Mouse (Mus musculus): ENCODE measurements around the gene Crip2. TPM values are rescaled to one million over a fixed set of nuclear protein-coding genes. Genes with fewer than 3 reads are reported as not detected.

The Crip2 gene
- total RNA-seq, 2 experiments from 2014 or later, result 51.8 to 52.5 TPM

- peak; percentile 61 to 68 for DNase-seq
Measured at GRCm38 (mm10) chr12:113181020-113181419, 41.0 kb downstream of the Crip2 start.

- DNase-seq, result peak; percentile 24 to 30
Measured at GRCm38 (mm10) chr12:113184945-113185344, 44.9 kb downstream of the Crip2 start.

- peak; percentile 47 to 64 for DNase-seq
Measured at GRCm38 (mm10) chr12:113185442-113186291, 45.6 kb downstream of the Crip2 start, which contains the start of gene Tmem121. Gene Tmem121, plus strand, starts transcription at chr12:113185930.

- DNase-seq, result no peak
Measured at GRCm38 (mm10) chr12:113186326-113187010, 46.4 kb downstream of the Crip2 start.

DNA sequence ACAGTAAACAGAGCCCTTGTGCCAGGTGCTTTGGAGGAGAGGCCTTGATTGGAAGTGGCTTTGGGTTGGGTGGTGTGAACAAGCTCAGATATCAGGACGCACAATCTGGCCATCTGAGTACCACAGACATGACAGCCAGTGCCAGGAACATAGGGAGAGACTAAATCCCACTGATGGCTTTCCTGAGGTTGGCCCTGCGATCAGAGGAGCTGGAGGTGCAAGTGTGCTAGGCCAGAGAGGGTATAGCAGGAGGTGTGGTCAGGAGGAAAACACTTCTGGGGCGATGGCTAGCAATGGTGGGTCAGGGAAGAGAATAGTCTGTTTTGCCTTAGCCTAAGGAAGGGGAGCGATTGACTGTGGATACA lies 47.0 kb downstream of the Crip2 start:
- no peak for DNase-seq

- peak; percentile 86 to 90 for DNase-seq
Measured at GRCm38 (mm10) chr12:113187584-113188295, 47.7 kb downstream of the Crip2 start.

DNA sequence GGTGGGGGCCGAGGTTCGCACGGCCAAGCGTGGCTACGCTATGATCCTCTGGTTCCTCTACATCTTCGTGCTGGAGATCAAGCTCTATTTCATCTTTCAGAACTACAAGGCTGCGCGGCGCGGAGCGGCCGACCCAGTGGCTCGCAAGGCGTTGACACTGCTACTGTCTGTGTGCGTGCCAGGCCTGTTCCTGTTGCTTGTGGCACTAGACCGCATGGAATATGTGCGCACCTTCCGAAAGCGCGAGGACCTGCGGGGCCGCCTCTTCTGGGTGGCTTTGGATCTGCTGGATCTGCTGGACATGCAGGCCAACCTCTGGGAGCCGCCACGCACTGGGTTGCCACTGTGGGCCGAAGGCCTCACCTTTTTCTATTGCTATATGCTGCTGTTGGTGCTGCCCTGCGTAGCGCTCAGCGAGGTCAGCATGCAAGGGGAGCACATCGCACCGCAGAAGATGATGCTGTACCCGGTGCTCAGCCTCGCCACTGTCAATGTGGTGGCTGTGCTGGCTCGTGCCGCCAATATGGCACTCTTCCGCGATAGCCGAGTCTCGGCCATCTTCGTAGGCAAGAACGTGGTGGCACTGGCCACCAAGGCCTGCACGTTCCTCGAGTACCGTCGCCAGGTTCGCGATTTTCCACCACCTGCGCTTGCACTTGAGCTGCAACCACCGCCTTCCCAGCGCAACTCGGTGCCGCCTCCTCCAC lies 48.5 kb downstream of the Crip2 start:
- no peak for DNase-seq

DNA sequence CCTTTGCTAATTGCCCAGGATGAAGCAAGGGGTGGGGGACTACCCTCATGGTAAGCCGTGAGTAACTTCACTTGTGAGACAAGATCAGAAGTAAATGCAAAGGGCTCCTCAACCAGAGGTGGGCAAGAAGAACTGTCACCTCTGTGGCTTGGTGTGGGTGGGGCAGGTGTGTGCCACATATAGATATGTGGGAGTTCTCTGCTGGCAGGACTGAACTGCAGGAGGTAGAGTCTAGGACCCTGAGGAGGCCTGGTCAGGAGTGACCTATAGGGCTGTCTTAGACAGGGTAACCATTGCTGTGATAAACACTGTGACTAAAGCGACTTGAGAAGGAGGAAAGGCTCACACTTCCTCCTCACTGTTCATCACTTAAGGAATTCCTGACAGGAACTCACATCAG lies 53.4 kb downstream of the Crip2 start:
- no peak for DNase-seq

Other genes starting within 250 kb of the Crip2 start
- 1 to 10 TPM; 4.3 to 6.5 TPM for gene Jag2, start 210.5 kb upstream of the Crip2 start, total RNA-seq (2021)
- 10 to 100 TPM; 26.5 to 34.7 TPM for gene Nudt14, start 198.1 kb upstream of the Crip2 start, total RNA-seq (2021)
- 10 to 100 TPM; 15.5 to 23.7 TPM for gene Btbd6, start 163.8 kb upstream of the Crip2 start, total RNA-seq (2021)
- 10 to 100 TPM; 42.9 to 49.6 TPM for gene Brf1, start 139.5 kb upstream of the Crip2 start, total RNA-seq (2021)
- gene Pacs2, start 125.7 kb upstream of the Crip2 start, total RNA-seq (2021), result 10 to 100 TPM; 39.7 to 46.3 TPM
- gene Tex22, start 65.7 kb upstream of the Crip2 start, total RNA-seq (2021), result under 1 TPM in 1 of 2 experiments, not detected in 1; 0.46 TPM
- 10 to 100 TPM; 76.8 to 99.8 TPM for gene Mta1, start 42.0 kb upstream of the Crip2 start, total RNA-seq (2021)
- gene Crip1, start 6.1 kb downstream of the Crip2 start, total RNA-seq (2021), result 10 to 100 TPM; 44.1 to 71.1 TPM
- 1 to 10 TPM; 1.7 TPM for gene Tedc1, start 16.2 kb downstream of the Crip2 start, total RNA-seq (2021)
- gene Tmem121, start 45.7 kb downstream of the Crip2 start, total RNA-seq (2021), result 1 to 10 TPM; 4.5 to 7.4 TPM

All from adrenal gland, postnatal 36 days (tissue).